23 mouse cellular contexts compared by ENCODE assay signal in genomic region chr2:174892658-174893057, GRCm38 (mm10).
DNase-seq lines count a peak whose midpoint lies in the region; ATAC-seq and TF ChIP-seq lines count a peak whose summit lies in the region.
"Had no signal": no experiment of that assay in that cellular context is flagged by ENCODE, and none has a peak within 500 bp of the region (broad histone marks: within the 10 kb centered on the region; RNA-seq: fewer than 3 reads in every experiment).

No protein-coding gene starts in this region.

- DNase-seq in hindbrain, embryonic 10.5 days (ENCODE audit: low spot score), result peak; percentile 30
- DNase-seq in hindbrain, postnatal 0 days (ENCODE audit: low spot score), result no peak
- no peak for DNase-seq in lung, postnatal 14 days
- peak; percentile 56 for DNase-seq in kidney, postnatal 10 days
- DNase-seq in lung, postnatal 36 days, result peak; percentile 20
- DNase-seq in cerebellum, postnatal 36 days, result no peak
- DNase-seq in retina, embryonic 14.5 days (ENCODE audit: low spot score), result no peak
- DNase-seq: adrenal gland, adult 8-10 months; cerebellum, adult 11-12 months; cerebellum, postnatal 10 days; gastrocnemius, postnatal 25 days; heart, adult 2 months; layer of hippocampus, postnatal 36 days; midbrain, embryonic 14.5 days; thymus, adult 2 months had no signal

- no peak for TF ChIP-seq CTCF in hindbrain, postnatal 0 days (IDR thresholded peaks at IDR 0.05; ENCODE audit: low read depth)

- no peaks in the 10 kb centered on the region for H3K36me3 ChIP-seq in hindbrain, embryonic 10.5 days
- no peaks in the 10 kb centered on the region for H3K36me3 ChIP-seq in hindbrain, postnatal 0 days (ENCODE audit: insufficient read depth, low read length)
- no peaks in the 10 kb centered on the region for H3K36me3 ChIP-seq in lung, embryonic 16.5 days (ENCODE audit: control insufficient read depth, insufficient read depth, low read length)
- H3K36me3 ChIP-seq: embryonic facial prominence, embryonic 12.5 days; hindbrain, embryonic 15.5 days; intestine, embryonic 15.5 days; neural tube, embryonic 12.5 days had no signal

- WGBS in hindbrain, embryonic 10.5 days, result 53% methylated on average over 7 of the region's 7 CpGs
- 72% methylated on average over 7 of the region's 7 CpGs for WGBS in hindbrain, postnatal 0 days
- WGBS in lung, embryonic 16.5 days, result 47% methylated on average over 7 of the region's 7 CpGs

- H3K4me3 ChIP-seq in hindbrain, embryonic 10.5 days, result no peak overlapping the region
- no peak overlapping the region for H3K4me3 ChIP-seq in hindbrain, postnatal 0 days (ENCODE audit: low read length)
- H3K4me3 ChIP-seq in lung, embryonic 16.5 days (ENCODE audit: low read length), result no peak overlapping the region
- H3K4me3 ChIP-seq: embryonic facial prominence, embryonic 12.5 days; heart, adult 2 months; hindbrain, embryonic 15.5 days; intestine, embryonic 15.5 days; layer of hippocampus, adult 2 months; megakaryocyte, embryonic 14.5 days; neural tube, embryonic 12.5 days had no signal

- H3K4me2 ChIP-seq in hindbrain, postnatal 0 days (ENCODE audit: low read depth, low read length), result no peak overlapping the region
- no peak overlapping the region for H3K4me2 ChIP-seq in lung, embryonic 16.5 days (ENCODE audit: low read depth, low read length)
- H3K4me2 ChIP-seq: embryonic facial prominence, embryonic 12.5 days; hindbrain, embryonic 15.5 days; intestine, embryonic 15.5 days; neural tube, embryonic 12.5 days had no signal

- 0 out of 2 replicates have a peak overlapping the region, but pooled peaks have one; percentile 1 for H3K27ac ChIP-seq in hindbrain, embryonic 10.5 days
- H3K27ac ChIP-seq in hindbrain, postnatal 0 days, result no peak overlapping the region
- H3K27ac ChIP-seq in lung, embryonic 16.5 days (ENCODE audit: low read length), result no peak overlapping the region
- H3K27ac ChIP-seq: embryonic facial prominence, embryonic 12.5 days; heart, adult 2 months; hindbrain, embryonic 15.5 days; intestine, embryonic 15.5 days; layer of hippocampus, adult 2 months; neural tube, embryonic 12.5 days had no signal

- ATAC-seq in hindbrain, postnatal 0 days, result no peak
- peak; percentile 66 for ATAC-seq in lung, embryonic 16.5 days (ENCODE audit: low read depth)
- ATAC-seq: activated CD4-positive, CD25-positive, alpha-beta regulatory T cell, adult 4 months; intestine, embryonic 15.5 days had no signal

- no peaks in the 10 kb centered on the region for H3K9me3 ChIP-seq in hindbrain, embryonic 10.5 days
- H3K9me3 ChIP-seq in hindbrain, postnatal 0 days (ENCODE audit: low read length), result no peaks in the 10 kb centered on the region
- H3K9me3 ChIP-seq in lung, embryonic 16.5 days (ENCODE audit: control insufficient read depth, low read length), result no peaks in the 10 kb centered on the region
- H3K9me3 ChIP-seq: embryonic facial prominence, embryonic 12.5 days; hindbrain, embryonic 15.5 days; intestine, embryonic 15.5 days; megakaryocyte, embryonic 14.5 days; neural tube, embryonic 12.5 days had no signal

- no peaks in the 10 kb centered on the region for H3K27me3 ChIP-seq in hindbrain, embryonic 10.5 days (ENCODE audit: insufficient read depth, poor library complexity, severe bottlenecking)
- no peaks in the 10 kb centered on the region for H3K27me3 ChIP-seq in hindbrain, postnatal 0 days (ENCODE audit: insufficient read depth, low read length)
- no peaks in the 10 kb centered on the region for H3K27me3 ChIP-seq in lung, embryonic 16.5 days (ENCODE audit: control insufficient read depth, insufficient read depth, low read depth, low read length)
- H3K27me3 ChIP-seq: embryonic facial prominence, embryonic 12.5 days; hindbrain, embryonic 15.5 days; intestine, embryonic 15.5 days; megakaryocyte, embryonic 14.5 days; neural tube, embryonic 12.5 days had no signal

- peaks cover 10% of the 10 kb centered on the region for H3K4me1 ChIP-seq in hindbrain, embryonic 10.5 days (replicated peaks)
- H3K4me1 ChIP-seq in hindbrain, postnatal 0 days (ENCODE audit: insufficient read depth, low read length), result no peaks in the 10 kb centered on the region
- H3K4me1 ChIP-seq in lung, embryonic 16.5 days (replicated peaks; ENCODE audit: control insufficient read depth, insufficient read depth, low read length), result no peaks in the 10 kb centered on the region
- H3K4me1 ChIP-seq: intestine, embryonic 15.5 days; megakaryocyte, embryonic 14.5 days; neural tube, embryonic 12.5 days had no signal

- H3K9ac ChIP-seq in hindbrain, postnatal 0 days (replicated peaks; ENCODE audit: low read length), result no peak overlapping the region
- H3K9ac ChIP-seq in lung, embryonic 16.5 days (ENCODE audit: low read length), result no peak overlapping the region
- H3K9ac ChIP-seq: embryonic facial prominence, embryonic 12.5 days; hindbrain, embryonic 15.5 days; intestine, embryonic 15.5 days; neural tube, embryonic 12.5 days had no signal

Comparison
In these comparisons a context has a peak if more than half of its experiments do, and no peak if none do; other contexts are left out.
1. DNase-seq: peak in hindbrain, embryonic 10.5 days (single experiment), kidney, postnatal 10 days (single experiment) and lung, postnatal 36 days (single experiment); none in hindbrain, postnatal 0 days (single experiment), lung, postnatal 14 days (single experiment), cerebellum, postnatal 36 days (0 of 2) and retina, embryonic 14.5 days (single experiment).